Mouse (Mus musculus) ES-Bruce4 (cell line): ENCODE data around the gene Tdrd12. TPM values are rescaled to one million over a fixed set of nuclear protein-coding genes. Genes with fewer than 3 reads are reported as not detected.

Source experiments
- H3K27ac ChIP-seq: 2 replicates; pipeline ENCODE4 v1.5.1; 2012; ENCODE audit warnings: low read length, inconsistent platforms; ENCODE audit not compliant: insufficient read depth
- H3K27me3 ChIP-seq: 2 replicates; pipeline ENCODE4 v1.6.1; 2012; ENCODE audit warnings: mild to moderate bottlenecking, low read length, inconsistent platforms; ENCODE audit not compliant: control insufficient read depth, poor library complexity, insufficient read depth, severe bottlenecking
- H3K36me3 ChIP-seq: 2 replicates; pipeline ENCODE4 v1.6.1; 2012; ENCODE audit warnings: inconsistent platforms, mild to moderate bottlenecking, low read length, moderate library complexity; ENCODE audit not compliant: control insufficient read depth, poor library complexity, insufficient read depth, severe bottlenecking
- H3K4me1 ChIP-seq: one replicate; pipeline ENCODE4 v1.8.1; 2011; ENCODE audit warnings: low read length; ENCODE audit not compliant: control insufficient read depth, insufficient read depth
- H3K4me3 ChIP-seq: 2 replicates; pipeline ENCODE4 v1.5.1; 2011; ENCODE audit warnings: low read depth, mild to moderate bottlenecking, low read length
- H3K9ac ChIP-seq: 2 replicates; pipeline ENCODE4 v1.6.1; 2012; ENCODE audit warnings: low read depth, mild to moderate bottlenecking, inconsistent platforms; ENCODE audit not compliant: poor library complexity, severe bottlenecking
- H3K9me3 ChIP-seq: replicated peaks from 2 replicates; pipeline ENCODE4 v1.6.1; 2012; ENCODE audit warnings: mild to moderate bottlenecking, low read length, inconsistent platforms; ENCODE audit not compliant: control insufficient read depth, poor library complexity, insufficient read depth, severe bottlenecking
- CTCF ChIP-seq: IDR thresholded peaks from one replicate; pipeline ENCODE4 v1.8.1; 2011; ENCODE audit warnings: low read depth, low read length
- EP300 ChIP-seq: IDR thresholded peaks from 2 replicates; pipeline ENCODE4 v1.6.1; 2011; ENCODE audit warnings: low read depth, low read length; ENCODE audit not compliant: insufficient read depth
- POLR2A ChIP-seq: IDR thresholded peaks from one replicate; pipeline ENCODE4 v1.8.1; 2011; ENCODE audit warnings: low read length; ENCODE audit not compliant: insufficient read depth
- polyA plus RNA-seq: library from polyadenylated mRNA; stranded (reverse); fragments of >200 nt; gene quantifications from 2 replicates; pipeline ENCODE4 v1.2.4, GENCODE M21; 2011; ENCODE audit warnings: low read depth; ENCODE audit not compliant: missing spikeins, insufficient read depth, insufficient read length

Tdrd12 gene
- 74.9 and 75.1 TPM in 2 replicates for polyA plus RNA-seq

DNA sequence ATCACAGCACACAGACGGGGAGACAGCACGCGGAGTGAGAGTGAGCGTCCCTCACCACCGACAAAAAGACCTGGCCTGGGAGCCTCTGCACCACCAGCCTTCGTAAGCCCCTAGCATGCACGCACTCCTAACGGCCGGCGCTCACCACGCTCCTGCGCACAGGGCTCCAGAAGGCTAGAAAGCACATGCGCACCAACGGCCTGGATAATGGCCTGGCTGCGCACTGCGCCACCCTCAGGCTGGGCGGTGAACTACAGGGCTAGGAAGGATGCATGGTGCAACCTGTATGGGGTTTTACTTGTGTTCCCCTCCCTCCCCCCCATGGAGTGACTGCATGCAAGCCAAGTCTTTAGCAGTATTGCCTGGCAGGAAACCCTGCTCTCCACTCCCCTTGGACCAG lies at the start of gene Tdrd12:
Gene Tdrd12, minus strand, starts transcription at position 184 of the 400 bp plus-strand sequence.
- peak within 1 kb of the TSS; percentile 48 for H3K4me3 ChIP-seq

GRCm38 (mm10) chr7:35586906-35587445 lies 49.4 kb upstream of the Tdrd12 start:
- Histone ChIP-seq H3K27me3 (no peaks in the 10 kb centered on the region), H3K9me3 (no peaks in the 10 kb centered on the region), H3K36me3 (0 out of 2 replicates have a peak, but pooled peaks cover 4% of the 10 kb centered on the region), H3K9ac (peak overlapping the region; percentile 83), H3K27ac (no peak overlapping the region), H3K4me1 (no peaks in the 10 kb centered on the region), H3K4me3 (peak overlapping the region; percentile 82)
- TF ChIP-seq CTCF (no peak), POLR2A (no peak), EP300 (no peak)

More for the DNA sequence above, at the start of gene Tdrd12:
- peaks cover 1% of the 10 kb centered on the region for H3K4me1 ChIP-seq
- no peaks in the 10 kb centered on the region for H3K27me3 ChIP-seq
- no peaks in the 10 kb centered on the region for H3K9me3 ChIP-seq
- no peaks in the 10 kb centered on the region for H3K36me3 ChIP-seq
- 0 out of 2 replicates have a peak within 1 kb of the TSS, but pooled peaks have one; percentile 1 for H3K9ac ChIP-seq
- no peak within 1 kb of the TSS for H3K27ac ChIP-seq
- TF ChIP-seq CTCF (peak; percentile 94), EP300 (peak; percentile 71; the same call in 1 of the 2 replicates), POLR2A (no peak)

GRCm38 (mm10) chr7:35586055-35586905 lies 48.7 kb upstream of the Tdrd12 start, which contains the start of gene Ankrd27:
Gene Ankrd27, plus strand, starts transcription at chr7:35586244.
- Histone ChIP-seq H3K9me3 (no peaks in the 10 kb centered on the region), H3K4me3 (peak within 1 kb of the TSS; percentile 85), H3K27ac (peak within 1 kb of the TSS; percentile 62; the same call in 1 of the 2 replicates), H3K36me3 (no peaks in the 10 kb centered on the region), H3K4me1 (no peaks in the 10 kb centered on the region), H3K9ac (peak within 1 kb of the TSS; percentile 83), H3K27me3 (no peaks in the 10 kb centered on the region)
- TF ChIP-seq POLR2A (peak; percentile 95), EP300 (no peak)

- no peaks in the 10 kb centered on the region for H3K27me3 ChIP-seq
- TF ChIP-seq EP300 (0 out of 2 replicates have a peak, but pooled peaks have one; percentile 4), CTCF (no peak), POLR2A (peak; percentile 41)
- peak within 1 kb of the TSS; percentile 62; the same call in 1 of the 2 replicates for H3K27ac ChIP-seq
- H3K9me3 ChIP-seq = no peaks in the 10 kb centered on the region
- H3K4me3 ChIP-seq = peak within 1 kb of the TSS; percentile 85
- H3K4me1 ChIP-seq = no peaks in the 10 kb centered on the region
- peak within 1 kb of the TSS; percentile 83 for H3K9ac ChIP-seq
- no peaks in the 10 kb centered on the region for H3K36me3 ChIP-seq
Observed at GRCm38 (mm10) chr7:35585191-35586054, 47.9 kb upstream of the Tdrd12 start, which contains the start of gene Rgs9bp. Gene Rgs9bp, minus strand, starts transcription at chr7:35585582.

GRCm38 (mm10) chr7:35584786-35585190 lies 47.2 kb upstream of the Tdrd12 start:
- no peaks in the 10 kb centered on the region for H3K9me3 ChIP-seq
- H3K4me1 ChIP-seq = no peaks in the 10 kb centered on the region
- H3K4me3 ChIP-seq = peak overlapping the region; percentile 71
- no peaks in the 10 kb centered on the region for H3K36me3 ChIP-seq
- peak overlapping the region; percentile 57 for H3K9ac ChIP-seq
- H3K27ac ChIP-seq = no peak overlapping the region
- H3K27me3 ChIP-seq = no peaks in the 10 kb centered on the region
- TF ChIP-seq EP300 = no peak
- TF ChIP-seq CTCF = no peak
- TF ChIP-seq POLR2A = no peak
